Mouse (Mus musculus): ENCODE data around the gene Ccdc124.

GRCm38 (mm10) chr8:70905831-70906736, 32.3 kb upstream of the Ccdc124 start, which contains the start of gene Map1s:
- peak; percentile 73 for TF ChIP-seq MAX (IDR thresholded peaks at IDR 0.05)
- no peak for TF ChIP-seq CTCF (IDR thresholded peaks at IDR 0.05; ENCODE audit: control insufficient read depth, insufficient read depth, insufficient read length)
- TF ChIP-seq MYOG (IDR thresholded peaks at IDR 0.05; ENCODE audit: control insufficient read depth, extremely low read depth, insufficient read length): no peak
- TF ChIP-seq CEBPB (IDR thresholded peaks at IDR 0.05; ENCODE audit: low read depth): no peak
- TF ChIP-seq USF1 (IDR thresholded peaks at IDR 0.05; ENCODE audit: low read depth): no peak
- peak; percentile 90 for TF ChIP-seq MYOD1 (IDR thresholded peaks at IDR 0.05; ENCODE audit: control insufficient read depth, insufficient read length, low read depth)
- TF ChIP-seq FOSL1 (IDR thresholded peaks at IDR 0.05; ENCODE audit: insufficient read depth, low read length, poor library complexity, severe bottlenecking): no peak
